Mouse (Mus musculus): Measurements from ENCODE around the gene Stk39.

Stk39 gene

GRCm38 (mm10) chr2:68458115-68458514 lies 14.0 kb downstream of the Stk39 start:
- DNase-seq (ENCODE audit: low spot score in 2 of 2): no peak

GRCm38 (mm10) chr2:68457455-68458032 lies 14.5 kb downstream of the Stk39 start:
- no peak for DNase-seq (ENCODE audit: low spot score in 2 of 2)

GRCm38 (mm10) chr2:68456899-68457298 lies 15.2 kb downstream of the Stk39 start:
- no peak for DNase-seq (ENCODE audit: low spot score in 2 of 2)

- no peak for DNase-seq (ENCODE audit: low spot score in 2 of 2)
These were observed 19.7 kb downstream of the Stk39 start for GRCm38 (mm10) chr2:68452379-68452778.

GRCm38 (mm10) chr2:68448035-68448434 lies 24.0 kb downstream of the Stk39 start:
- no peak for DNase-seq (ENCODE audit: low spot score in 2 of 2)

- DNase-seq (ENCODE audit: low spot score in 2 of 2): no peak
These were observed 28.9 kb downstream of the Stk39 start for GRCm38 (mm10) chr2:68443141-68443540.

- DNase-seq (ENCODE audit: low spot score in 2 of 2): no peak
These were observed 29.9 kb downstream of the Stk39 start for GRCm38 (mm10) chr2:68442113-68442717.

- DNase-seq (ENCODE audit: low spot score in 2 of 2): no peak
These were observed 32.5 kb downstream of the Stk39 start for GRCm38 (mm10) chr2:68439614-68440013.

GRCm38 (mm10) chr2:68437920-68438319 lies 34.1 kb downstream of the Stk39 start:
- DNase-seq (ENCODE audit: low spot score in 2 of 2): no peak

GRCm38 (mm10) chr2:68437216-68437615 lies 34.9 kb downstream of the Stk39 start:
- DNase-seq (ENCODE audit: low spot score in 2 of 2): no peak

- DNase-seq (ENCODE audit: low spot score in 2 of 2): no peak
These were observed 35.8 kb downstream of the Stk39 start for GRCm38 (mm10) chr2:68436305-68436704.

GRCm38 (mm10) chr2:68435494-68436255 lies 36.4 kb downstream of the Stk39 start:
- DNase-seq (ENCODE audit: low spot score in 2 of 2): no peak

GRCm38 (mm10) chr2:68434997-68435396 lies 37.1 kb downstream of the Stk39 start:
- no peak for DNase-seq (ENCODE audit: low spot score in 2 of 2)

- no peak for DNase-seq (ENCODE audit: low spot score in 2 of 2)
These were observed 37.5 kb downstream of the Stk39 start for GRCm38 (mm10) chr2:68434576-68434975.

GRCm38 (mm10) chr2:68433736-68434312 lies 38.2 kb downstream of the Stk39 start:
- no peak for DNase-seq (ENCODE audit: low spot score in 2 of 2)

- DNase-seq (ENCODE audit: low spot score in 2 of 2): no peak
These were observed 39.2 kb downstream of the Stk39 start for GRCm38 (mm10) chr2:68432834-68433233.

GRCm38 (mm10) chr2:68431024-68431962 lies 40.8 kb downstream of the Stk39 start:
- no peak for DNase-seq (ENCODE audit: low spot score in 2 of 2)

GRCm38 (mm10) chr2:68430493-68430892 lies 41.6 kb downstream of the Stk39 start:
- DNase-seq (ENCODE audit: low spot score in 2 of 2): no peak

GRCm38 (mm10) chr2:68429436-68429835 lies 42.6 kb downstream of the Stk39 start:
- no peak for DNase-seq (ENCODE audit: low spot score in 2 of 2)

GRCm38 (mm10) chr2:68426977-68427577 lies 45.0 kb downstream of the Stk39 start:
- DNase-seq (ENCODE audit: low spot score in 2 of 2): no peak

GRCm38 (mm10) chr2:68426074-68426473 lies 46.0 kb downstream of the Stk39 start:
- no peak for DNase-seq (ENCODE audit: low spot score in 2 of 2)

Measured in right cerebral cortex, adult 2 months (tissue).